Mouse (Mus musculus): Measurements from ENCODE around the gene Rpp38.

DNA sequence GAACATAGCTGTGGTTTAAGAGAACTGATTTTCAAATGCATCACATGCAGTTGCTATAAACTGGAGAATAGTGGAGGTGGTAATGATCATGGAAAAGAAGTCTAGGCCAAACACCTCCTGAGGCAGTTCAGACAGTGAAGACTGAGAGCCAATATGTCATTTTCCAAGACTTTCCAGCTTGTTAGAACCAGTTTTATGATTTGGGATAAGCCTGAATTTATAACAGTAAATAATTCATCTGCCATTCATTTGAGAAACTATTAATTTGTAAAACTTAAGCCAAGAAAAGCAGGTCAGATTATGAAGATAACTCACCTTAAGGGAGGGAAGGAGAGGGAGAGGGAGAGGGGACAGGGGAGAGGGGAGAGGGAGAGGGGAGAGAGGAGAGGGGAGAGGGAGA lies 20.7 kb upstream of the Rpp38 start:
- no peak for TF ChIP-seq FLI1 (IDR thresholded peaks at IDR 0.05; ENCODE audit: low read length)
- TF ChIP-seq GATA1 (IDR thresholded peaks at IDR 0.05; ENCODE audit: borderline replicate concordance, low read length): no peak
